Mouse (Mus musculus) cerebellum, postnatal 14 days (tissue): ENCODE data around the gene Col1a1.
"Not testable (repeated sequence)": the region's sequence is repeated elsewhere in the genome, so short reads cannot be mapped to it uniquely, and the experiment has no call there.

Source experiments
- DNase-seq, 2 experiments: peaks; one replicate each; pipeline ENCODE4 v3.0.0; 2021; ENCODE audit warnings: mixed read lengths in 2 of 2

Gene Col1a1

GRCm38 (mm10) chr11:94938296-94938695 is 2.3 kb downstream of the Col1a1 start:
- DNase-seq: no peak

DNA sequence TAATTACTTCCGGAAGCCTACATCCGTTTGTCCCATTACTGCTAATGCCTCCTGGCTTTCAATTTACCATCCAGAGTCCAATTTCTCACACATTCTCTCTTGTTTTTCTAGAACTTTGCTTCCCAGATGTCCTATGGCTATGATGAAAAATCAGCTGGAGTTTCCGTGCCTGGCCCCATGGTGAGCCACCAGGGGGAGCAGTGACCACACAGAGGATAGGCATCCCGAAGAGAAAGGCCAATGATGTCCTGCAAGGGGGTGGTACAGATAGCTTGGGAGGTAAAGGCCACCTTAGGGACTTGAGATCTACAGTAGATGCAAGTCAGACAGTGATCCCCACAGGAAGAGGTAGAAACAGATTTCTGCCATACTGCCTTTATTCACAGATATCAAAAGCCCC is 3.3 kb downstream of the Col1a1 start:
- DNase-seq: peak; percentile 82 to 86

GRCm38 (mm10) chr11:94941121-94941520 is 5.1 kb downstream of the Col1a1 start:
- no peak for DNase-seq

- no peak for DNase-seq
Observed at GRCm38 (mm10) chr11:94941776-94942175, 5.8 kb downstream of the Col1a1 start.

DNA sequence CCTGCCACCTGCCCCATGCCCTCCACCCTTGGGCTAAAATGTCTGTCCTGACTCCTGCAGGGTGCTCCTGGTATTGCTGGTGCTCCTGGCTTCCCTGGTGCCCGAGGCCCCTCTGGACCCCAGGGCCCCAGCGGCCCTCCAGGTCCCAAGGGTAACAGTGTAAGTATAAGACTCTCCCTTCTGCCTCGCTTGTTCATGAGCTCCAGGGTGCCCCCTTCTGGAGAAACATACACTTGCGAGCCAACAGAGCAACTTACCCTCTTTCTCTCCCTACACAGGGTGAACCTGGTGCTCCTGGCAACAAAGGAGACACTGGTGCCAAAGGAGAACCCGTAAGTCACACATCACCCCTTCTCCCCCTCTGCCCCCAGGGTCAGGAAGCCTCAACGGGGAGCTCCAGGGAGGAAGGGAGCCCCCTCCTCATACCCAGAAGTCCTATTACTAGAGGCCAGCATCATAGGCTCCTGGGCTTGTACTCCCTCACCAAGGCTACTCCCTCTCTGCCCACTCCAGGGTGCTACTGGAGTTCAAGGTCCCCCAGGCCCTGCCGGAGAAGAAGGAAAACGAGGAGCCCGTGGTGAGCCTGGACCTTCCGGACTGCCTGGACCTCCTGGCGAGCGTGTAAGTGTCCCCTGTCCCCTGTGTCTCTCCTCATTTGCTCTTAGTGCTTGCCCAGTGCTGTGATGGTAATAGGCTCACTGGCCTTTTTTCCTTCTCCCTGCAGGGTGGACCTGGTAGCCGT is 6.4 kb downstream of the Col1a1 start:
- DNase-seq: peak in 1 of 2 experiments; percentile 67

GRCm38 (mm10) chr11:94943054-94943453 is 7.0 kb downstream of the Col1a1 start:
- no peak for DNase-seq

- DNase-seq: no peak
Observed at GRCm38 (mm10) chr11:94944295-94944694, 8.3 kb downstream of the Col1a1 start.

GRCm38 (mm10) chr11:94945236-94945635 is 9.2 kb downstream of the Col1a1 start:
- DNase-seq: no peak

- DNase-seq: no peak
Observed at GRCm38 (mm10) chr11:94952169-94952568, 16.1 kb downstream of the Col1a1 start.

DNA sequence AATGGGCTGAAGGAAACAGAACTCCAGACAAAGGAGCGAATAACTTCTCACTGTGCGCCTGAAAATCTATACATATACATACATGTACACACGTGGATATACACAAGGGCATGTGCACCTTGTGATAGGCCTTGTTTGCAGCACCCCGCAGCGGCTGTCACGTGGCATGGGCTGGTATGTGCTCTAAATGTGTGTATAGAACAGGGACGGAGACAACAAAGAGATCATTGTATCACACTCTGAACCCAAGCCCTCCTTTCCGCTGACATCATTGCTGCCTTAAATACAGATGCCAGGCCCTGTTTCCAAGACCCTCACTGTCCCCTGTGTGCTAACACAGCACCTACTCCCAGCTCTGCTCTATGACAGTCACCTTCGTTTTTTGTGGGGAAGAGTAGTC is 19.1 kb downstream of the Col1a1 start:
- no peak for DNase-seq

GRCm38 (mm10) chr11:94957693-94958064 is 21.7 kb downstream of the Col1a1 start:
- peak in 1 of 2 experiments; percentile 54 for DNase-seq

GRCm38 (mm10) chr11:94958065-94958858 is 22.2 kb downstream of the Col1a1 start:
- DNase-seq: peak; percentile 87 to 90

DNA sequence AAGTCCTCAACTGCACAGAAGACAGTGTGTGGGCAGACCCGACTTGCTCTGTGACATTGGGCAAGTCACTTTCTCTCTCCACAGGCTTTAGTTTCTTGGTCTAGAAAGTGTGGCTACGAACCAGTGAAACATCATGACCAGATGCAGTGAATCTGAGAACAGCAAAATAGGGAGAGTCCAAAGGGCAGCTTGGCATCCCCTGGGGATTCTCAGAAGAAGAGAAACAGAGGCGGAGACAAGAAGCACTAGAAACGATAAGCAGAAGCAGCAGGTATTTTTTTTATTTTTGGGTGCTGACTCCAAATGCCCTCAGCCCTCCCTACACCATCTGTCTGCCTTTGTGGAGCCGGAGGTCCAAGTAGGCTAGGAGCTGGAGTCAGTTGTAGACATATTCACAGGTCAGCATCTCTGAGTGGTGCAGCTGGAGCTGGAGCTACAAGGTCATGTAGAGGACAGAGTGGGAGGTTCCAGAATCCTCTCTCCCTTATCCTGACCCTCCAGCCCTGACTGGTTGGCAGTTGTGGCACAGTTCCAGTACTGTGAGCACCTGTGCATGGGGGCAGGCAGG is 26.6 kb downstream of the Col1a1 start:
- no peak for DNase-seq

GRCm38 (mm10) chr11:94967419-94967818 is 31.4 kb downstream of the Col1a1 start, which contains the start of gene Hils1:
Gene Hils1 (plus strand): TSS chr11:94967593.
- no peak for DNase-seq

GRCm38 (mm10) chr11:94968187-94968586 is 32.2 kb downstream of the Col1a1 start:
- DNase-seq: peak in 1 of 2 experiments; percentile 31

DNA sequence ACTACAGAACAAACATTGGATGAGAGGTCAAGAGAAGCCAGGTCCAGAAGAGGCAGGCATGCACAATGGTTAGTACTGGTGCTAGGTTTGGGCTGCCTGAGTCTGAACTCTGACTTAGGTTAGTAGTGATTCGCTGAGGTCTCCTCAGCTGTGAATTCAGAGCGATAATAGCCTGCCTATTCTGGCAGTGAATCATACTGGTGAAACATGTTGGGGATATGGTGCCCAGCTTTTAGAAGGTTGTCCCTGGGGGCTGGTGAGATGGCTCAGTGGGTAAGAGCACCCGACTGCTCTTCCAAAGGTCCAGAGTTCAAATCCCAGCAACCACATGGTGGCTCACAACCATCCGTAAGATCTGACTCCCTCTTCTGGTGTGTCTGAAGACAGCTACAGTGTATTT is 33.7 kb downstream of the Col1a1 start:
- not testable (repeated sequence) for DNase-seq

- DNase-seq: peak; percentile 89 to 91
Observed at GRCm38 (mm10) chr11:94970210-94970943, 34.4 kb downstream of the Col1a1 start.

- peak; percentile 60 to 67 for DNase-seq
Observed at GRCm38 (mm10) chr11:94971895-94972615, 36.0 kb downstream of the Col1a1 start.

DNA sequence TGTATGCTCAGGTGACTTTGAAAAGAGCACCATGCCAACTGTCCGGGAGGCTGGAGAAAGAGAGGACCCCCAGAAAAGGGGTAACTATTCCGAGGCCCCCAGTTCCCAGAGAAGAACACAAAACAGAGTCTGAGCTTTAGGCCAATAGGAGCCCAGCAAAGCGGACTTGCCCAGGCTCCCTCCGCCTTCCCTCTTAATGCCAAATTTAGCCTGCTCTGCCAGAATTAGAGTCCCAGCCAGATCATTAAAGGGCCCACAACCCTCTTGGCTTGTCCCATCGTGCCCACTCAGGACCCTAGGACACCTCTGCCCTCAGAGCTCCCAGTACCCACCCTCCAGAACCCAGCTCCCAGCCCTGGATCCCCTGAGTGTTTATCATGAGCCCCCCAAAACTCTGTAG is 36.9 kb downstream of the Col1a1 start:
- peak in 1 of 2 experiments; percentile 19 for DNase-seq

DNA sequence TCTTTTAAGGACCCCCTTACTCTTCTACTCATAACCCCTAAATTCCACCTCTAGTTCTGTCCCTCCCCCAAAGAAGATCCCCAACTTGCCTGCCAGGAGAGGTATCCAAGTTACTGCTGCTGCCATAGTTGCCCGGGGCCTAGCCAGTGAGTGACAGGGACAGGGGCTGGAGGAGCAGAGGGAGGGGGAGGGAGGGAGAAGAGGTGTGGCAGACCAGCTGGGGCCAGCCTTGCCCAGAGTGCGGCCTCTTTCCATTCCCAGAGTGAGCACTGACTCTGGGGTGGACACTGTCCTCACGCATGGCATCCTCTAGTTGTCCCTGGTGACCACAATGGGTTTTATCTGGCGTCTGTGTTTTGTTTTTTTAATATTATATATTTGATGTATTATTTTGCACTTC is 37.3 kb downstream of the Col1a1 start:
- peak in 1 of 2 experiments; percentile 36 for DNase-seq

GRCm38 (mm10) chr11:94974951-94975350 is 38.9 kb downstream of the Col1a1 start:
- peak in 1 of 2 experiments; percentile 35 for DNase-seq

- peak in 1 of 2 experiments; percentile 17 for DNase-seq
Observed at GRCm38 (mm10) chr11:94976199-94976598, 40.2 kb downstream of the Col1a1 start, which contains the start of gene Sgca. Gene Sgca (minus strand): TSS chr11:94976327.
